Mouse (Mus musculus): ENCODE measurements around the gene Cpa5. TPM values are rescaled to one million over a fixed set of nuclear protein-coding genes. Genes with fewer than 3 reads are reported as not detected.

Cpa5 gene
- total and polyA plus RNA-seq, 3 experiments: not detected

DNA sequence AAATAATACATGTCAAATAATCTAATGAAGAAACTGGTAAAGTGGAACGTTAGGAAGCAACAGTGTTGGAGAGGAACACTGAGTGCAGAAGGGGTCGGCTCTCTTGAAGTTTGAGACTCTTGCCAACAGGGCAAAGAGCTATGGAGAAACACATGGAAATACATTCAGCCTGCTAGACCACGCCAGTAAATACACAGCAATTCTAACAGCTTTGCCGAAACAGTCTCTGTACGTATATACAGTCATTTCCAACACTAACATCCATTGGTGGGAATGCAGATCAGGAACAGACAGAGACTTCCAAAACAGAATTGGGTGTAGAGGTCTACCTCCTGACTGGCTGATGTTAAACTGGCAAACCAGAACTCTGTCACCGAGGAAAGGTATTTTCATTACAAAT lies 42.7 kb downstream of the Cpa5 start:
- Histone ChIP-seq H3K27me3 (ENCODE audit: control insufficient read depth in 1 of 2, insufficient read depth in 2 of 2, low read length in 2 of 2) (no peaks in the 10 kb centered on the region), H3K9ac (ENCODE audit: control insufficient read depth, low read depth, low read length, poor library complexity, severe bottlenecking) (no peak overlapping the region), H3K27ac (ENCODE audit: control insufficient read depth, low read depth, low read length) (no peak overlapping the region), H3K4me1 (ENCODE audit: control insufficient read depth in 1 of 2, insufficient read depth in 2 of 2, low read length in 2 of 2) (no peaks in the 10 kb centered on the region), H3K9me3 (replicated peaks; ENCODE audit: insufficient read depth, low read length) (no peaks in the 10 kb centered on the region), H3K79me2 (ENCODE audit: control insufficient read depth, insufficient read depth, low read length, poor library complexity) (no peaks in the 10 kb centered on the region), H3K36me3 (ENCODE audit: control insufficient read depth in 1 of 2, insufficient read depth in 2 of 2, low read length in 2 of 2) (no peaks in the 10 kb centered on the region; a peak in 1 of 4 replicates), H3K4me3 (ENCODE audit: control insufficient read depth in 1 of 2, insufficient read depth in 1 of 2, low read depth in 2 of 2, low read length in 2 of 2) (no peak overlapping the region)
- TF ChIP-seq TAL1 (IDR thresholded peaks at IDR 0.05; ENCODE audit: low read length): no peak
- no peak for TF ChIP-seq GATA1 (IDR thresholded peaks at IDR 0.05; ENCODE audit: low read depth, low read length)
- no peak for TF ChIP-seq ETS1 (IDR thresholded peaks at IDR 0.05; ENCODE audit: low read depth, low read length)
- no peak for TF ChIP-seq CTCF (IDR thresholded peaks at IDR 0.05 in 2 of 3, conservative IDR thresholded peaks at IDR 0.05 in 1 of 3; ENCODE audit: control insufficient read depth in 1 of 3, insufficient read depth in 1 of 3, low read depth in 2 of 3, low read length in 3 of 3, poor library complexity in 1 of 3, severe bottlenecking in 1 of 3)
- DNase-seq (ENCODE audit: low read depth, low spot score): no peak

DNA sequence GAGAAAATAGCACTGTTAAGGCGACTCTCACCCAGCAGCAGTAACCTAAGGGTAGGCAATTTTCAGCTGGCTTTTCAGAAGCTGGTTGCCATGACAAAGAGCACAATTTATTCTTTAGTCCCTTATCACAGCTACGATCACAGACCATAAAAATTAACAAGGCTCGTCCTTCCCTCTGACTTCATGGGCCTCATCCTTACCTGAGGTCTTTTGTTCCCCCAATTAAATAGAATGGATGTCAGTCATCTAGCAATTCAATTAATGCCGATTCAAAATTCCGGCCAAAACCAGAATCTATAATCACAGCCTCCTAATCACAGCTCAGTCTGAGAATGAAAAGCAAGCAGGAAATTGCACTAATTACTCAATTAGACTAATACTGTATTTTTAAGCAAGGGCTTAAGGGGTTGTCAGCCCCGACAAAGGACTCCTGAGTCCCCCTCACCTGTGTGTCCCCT lies 43.6 kb downstream of the Cpa5 start:
- Histone ChIP-seq H3K36me3 (ENCODE audit: control insufficient read depth in 1 of 2, insufficient read depth in 2 of 2, low read length in 2 of 2) (no peaks in the 10 kb centered on the region; a peak in 1 of 4 replicates), H3K9me3 (replicated peaks; ENCODE audit: insufficient read depth, low read length) (no peaks in the 10 kb centered on the region), H3K27me3 (ENCODE audit: control insufficient read depth in 1 of 2, insufficient read depth in 2 of 2, low read length in 2 of 2) (no peaks in the 10 kb centered on the region), H3K9ac (ENCODE audit: control insufficient read depth, low read depth, low read length, poor library complexity, severe bottlenecking) (no peak overlapping the region), H3K27ac (ENCODE audit: control insufficient read depth, low read depth, low read length) (no peak overlapping the region), H3K79me2 (ENCODE audit: control insufficient read depth, insufficient read depth, low read length, poor library complexity) (no peaks in the 10 kb centered on the region), H3K4me1 (ENCODE audit: control insufficient read depth in 1 of 2, insufficient read depth in 2 of 2, low read length in 2 of 2) (no peaks in the 10 kb centered on the region), H3K4me3 (ENCODE audit: control insufficient read depth in 1 of 2, insufficient read depth in 1 of 2, low read depth in 2 of 2, low read length in 2 of 2) (no peak overlapping the region)
- TF ChIP-seq ZNF384 (IDR thresholded peaks at IDR 0.05; ENCODE audit: low read depth, low read length) (no peak), TAL1 (IDR thresholded peaks at IDR 0.05; ENCODE audit: low read length) (no peak), MYC (IDR thresholded peaks at IDR 0.05; ENCODE audit: low read depth, low read length) (no peak), ELF1 (IDR thresholded peaks at IDR 0.05; ENCODE audit: low read depth, low read length) (no peak), MAX (IDR thresholded peaks at IDR 0.05; ENCODE audit: low read length) (no peak), E2F4 (IDR thresholded peaks at IDR 0.05; ENCODE audit: borderline replicate concordance, low read depth, low read length) (no peak), GATA1 (IDR thresholded peaks at IDR 0.05; ENCODE audit: low read depth, low read length) (no peak), KAT2A (conservative IDR thresholded peaks at IDR 0.05; ENCODE audit: low read depth, low read length) (no peak), SIN3A (IDR thresholded peaks at IDR 0.05; ENCODE audit: low read length) (no peak), TCF12 (IDR thresholded peaks at IDR 0.05; ENCODE audit: low read depth, low read length) (no peak), USF1 (IDR thresholded peaks at IDR 0.05; ENCODE audit: low read depth, low read length) (no peak), MXI1 (IDR thresholded peaks at IDR 0.05; ENCODE audit: low read depth, low read length) (no peak), GABPA (IDR thresholded peaks at IDR 0.05; ENCODE audit: low read depth, low read length) (no peak), RAD21 (IDR thresholded peaks at IDR 0.05; ENCODE audit: low read depth, low read length) (no peak), ETS1 (IDR thresholded peaks at IDR 0.05; ENCODE audit: low read depth, low read length) (no peak)
- DNase-seq (ENCODE audit: low read depth, low spot score): no peak
